8 mouse cellular contexts compared by ENCODE assay signal in the genomic region with DNA sequence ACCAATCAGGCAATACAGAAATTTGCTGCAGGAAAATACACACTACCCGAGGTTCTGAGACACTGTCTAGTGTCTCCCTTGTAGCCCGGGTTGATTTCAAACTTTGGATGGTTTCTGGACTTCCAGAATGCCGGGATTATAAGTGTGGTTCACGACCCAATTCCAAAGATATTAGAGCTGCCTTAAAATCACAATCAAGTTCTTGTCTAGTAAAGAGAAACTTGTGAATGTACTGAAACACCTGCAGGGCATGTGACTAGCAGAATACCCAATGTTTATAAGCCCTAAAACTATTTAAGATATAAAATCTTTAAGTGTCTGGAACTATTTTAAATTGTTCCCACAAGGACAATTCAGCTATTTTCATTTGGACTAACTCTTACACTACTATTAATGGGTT. TPM values are rescaled to one million over a fixed set of nuclear protein-coding genes. Genes with fewer than 3 reads are reported as not detected.
DNase-seq lines count a peak whose midpoint lies in the region; ATAC-seq and TF ChIP-seq lines count a peak whose summit lies in the region.
"Had no signal": no experiment of that assay in that cellular context is flagged by ENCODE, and none has a peak within 500 bp of the region (broad histone marks: within the 10 kb centered on the region; RNA-seq: fewer than 3 reads in every experiment).

No protein-coding gene starts in this region.

- peaks cover 24% of the 10 kb centered on the region; the same call in 1 of the 2 replicates for H3K4me1 ChIP-seq in lung, postnatal 0 days (ENCODE audit: insufficient read depth, low read depth, low read length)
- peaks cover 36% of the 10 kb centered on the region for H3K4me1 ChIP-seq in embryonic facial prominence, embryonic 15.5 days
- H3K4me1 ChIP-seq in limb, embryonic 13.5 days: peaks cover 31% of the 10 kb centered on the region
- H3K4me1 ChIP-seq in stomach, embryonic 16.5 days (ENCODE audit: control insufficient read depth, insufficient read depth, low read length): peaks cover 32% of the 10 kb centered on the region

- 3% methylated on average over 4 of the region's 4 CpGs for WGBS in lung, postnatal 0 days
- 5% methylated on average over 4 of the region's 4 CpGs for WGBS in embryonic facial prominence, embryonic 15.5 days
- 7% methylated on average over 4 of the region's 4 CpGs for WGBS in limb, embryonic 13.5 days
- WGBS in stomach, embryonic 16.5 days: 3% methylated on average over 4 of the region's 4 CpGs

- H3K27me3 ChIP-seq in lung, postnatal 0 days (replicated peaks; ENCODE audit: insufficient read depth, low read length): no peaks in the 10 kb centered on the region
- H3K27me3 ChIP-seq in embryonic facial prominence, embryonic 15.5 days: no peaks in the 10 kb centered on the region
- H3K27me3 ChIP-seq in limb, embryonic 13.5 days: no peaks in the 10 kb centered on the region
- H3K27me3 ChIP-seq in stomach, embryonic 16.5 days (ENCODE audit: control insufficient read depth, insufficient read depth, low read length): no peaks in the 10 kb centered on the region

- peak overlapping the region; percentile 70 for H3K4me2 ChIP-seq in lung, postnatal 0 days (replicated peaks; ENCODE audit: low read depth, low read length)
- peak overlapping the region; percentile 62 for H3K4me2 ChIP-seq in embryonic facial prominence, embryonic 15.5 days (replicated peaks)
- peak overlapping the region; percentile 83 for H3K4me2 ChIP-seq in limb, embryonic 13.5 days (replicated peaks)
- peak overlapping the region; percentile 57 for H3K4me2 ChIP-seq in stomach, embryonic 16.5 days (ENCODE audit: low read depth, low read length)

- H3K9me3 ChIP-seq in lung, postnatal 0 days (ENCODE audit: low read length): no peaks in the 10 kb centered on the region
- no peaks in the 10 kb centered on the region for H3K9me3 ChIP-seq in embryonic facial prominence, embryonic 15.5 days (replicated peaks)
- no peaks in the 10 kb centered on the region for H3K9me3 ChIP-seq in limb, embryonic 13.5 days
- H3K9me3 ChIP-seq in stomach, embryonic 16.5 days (replicated peaks; ENCODE audit: control insufficient read depth, low read length): no peaks in the 10 kb centered on the region

- no peak for ATAC-seq in lung, postnatal 0 days
- no peak for ATAC-seq in embryonic facial prominence, embryonic 15.5 days (ENCODE audit: insufficient number of reproducible peaks, low FRiP score, low TSS enrichment, low read depth)
- ATAC-seq in limb, embryonic 13.5 days (ENCODE audit: low FRiP score, low read depth): no peak
- no peak for ATAC-seq in stomach, embryonic 16.5 days (ENCODE audit: insufficient read depth, low FRiP score)

- TF ChIP-seq EP300 in lung, postnatal 0 days (IDR thresholded peaks at IDR 0.05): no peak

- H3K27ac ChIP-seq in lung, postnatal 0 days (ENCODE audit: low read length): no peak overlapping the region
- no peak overlapping the region for H3K27ac ChIP-seq in embryonic facial prominence, embryonic 15.5 days (replicated peaks)
- H3K27ac ChIP-seq in limb, embryonic 13.5 days: no peak overlapping the region
- no peak overlapping the region for H3K27ac ChIP-seq in stomach, embryonic 16.5 days (ENCODE audit: low read length)

- H3K36me3 ChIP-seq in lung, postnatal 0 days (ENCODE audit: insufficient read depth, low read length): no peaks in the 10 kb centered on the region
- no peaks in the 10 kb centered on the region for H3K36me3 ChIP-seq in embryonic facial prominence, embryonic 15.5 days
- H3K36me3 ChIP-seq in limb, embryonic 13.5 days: no peaks in the 10 kb centered on the region
- H3K36me3 ChIP-seq in stomach, embryonic 16.5 days (ENCODE audit: control insufficient read depth, insufficient read depth, low read length): no peaks in the 10 kb centered on the region

- no peak for TF ChIP-seq CTCF in lung, postnatal 0 days (IDR thresholded peaks at IDR 0.05)

- peak overlapping the region; percentile 99 for H3K4me3 ChIP-seq in lung, postnatal 0 days (ENCODE audit: low read depth, low read length)
- H3K4me3 ChIP-seq in embryonic facial prominence, embryonic 15.5 days (replicated peaks): peak overlapping the region; percentile 92
- peak overlapping the region; percentile 89 for H3K4me3 ChIP-seq in limb, embryonic 13.5 days
- peak overlapping the region; percentile 96 for H3K4me3 ChIP-seq in stomach, embryonic 16.5 days (replicated peaks; ENCODE audit: low read length)

- DNase-seq in lung, postnatal 0 days (ENCODE audit: low spot score): no peak
- DNase-seq in lung, postnatal 14 days: no peak
- no peak for DNase-seq in kidney, postnatal 10 days
- DNase-seq in gastrocnemius, postnatal 25 days: no peak

- no peak overlapping the region; the same call in 1 of the 2 replicates for H3K9ac ChIP-seq in lung, postnatal 0 days (replicated peaks; ENCODE audit: low read depth)
- no peak overlapping the region for H3K9ac ChIP-seq in embryonic facial prominence, embryonic 15.5 days
- peak overlapping the region; percentile 98; the same call in 1 of the 2 replicates for H3K9ac ChIP-seq in limb, embryonic 13.5 days
- peak overlapping the region; percentile 100 for H3K9ac ChIP-seq in stomach, embryonic 16.5 days (ENCODE audit: low read length)

RNA-seq across cellular contexts. Expression of a gene that starts 1.6 kb away (rescaled TPM):
- polyA plus RNA-seq in lung, postnatal 0 days (2015; fragmentation: Nextera tagmentation; extraction: Ambion mirVana): 221 and 231 TPM in 2 replicates
- polyA plus RNA-seq in embryonic facial prominence, embryonic 15.5 days (2015; fragmentation: Nextera tagmentation; extraction: Ambion mirVana): 187 and 192 TPM in 2 replicates
- polyA plus RNA-seq in limb, embryonic 13.5 days (2015; fragmentation: Nextera tagmentation; extraction: Ambion mirVana): 172 and 179 TPM in 2 replicates
- polyA plus RNA-seq in stomach, embryonic 16.5 days (2015; fragmentation: Nextera tagmentation; extraction: Ambion mirVana): 155 and 158 TPM in 2 replicates
- total RNA-seq in gastrocnemius, postnatal 25 days (2021): 100 to 1,000 TPM; 121 to 125 TPM

RNA-seq across cellular contexts. Expression of a gene that starts 30.2 kb away (rescaled TPM):
- polyA plus RNA-seq in lung, postnatal 0 days (2015; fragmentation: Nextera tagmentation; extraction: Ambion mirVana): 0.10 and 0.12 TPM in 2 replicates
- polyA plus RNA-seq in embryonic facial prominence, embryonic 15.5 days (2015; fragmentation: Nextera tagmentation; extraction: Ambion mirVana): 0.09 and 0.15 TPM in 2 replicates
- 0.10 TPM in 1 of 2 replicates, not detected in the other for polyA plus RNA-seq in limb, embryonic 13.5 days (2015; fragmentation: Nextera tagmentation; extraction: Ambion mirVana)
- not detected in 2 replicates for polyA plus RNA-seq in stomach, embryonic 16.5 days (2015; fragmentation: Nextera tagmentation; extraction: Ambion mirVana)
- not detected for total RNA-seq in gastrocnemius, postnatal 25 days (2021)
- total RNA-seq: common myeloid progenitor, adult 5-6 weeks had no signal

Comparison
In these comparisons a context has a peak if more than half of its experiments do, and no peak if none do; other contexts are left out.
1. H3K9ac ChIP-seq: peak in limb, embryonic 13.5 days (single experiment) and stomach, embryonic 16.5 days (single experiment); none in lung, postnatal 0 days (single experiment) and embryonic facial prominence, embryonic 15.5 days (single experiment).
2. Peak in every context shown above with its lines, with median percentiles within 50 percentile points of each other: H3K4me2 ChIP-seq and H3K4me3 ChIP-seq.